Mouse (Mus musculus) liver, adult 10 weeks (tissue): ENCODE data around the gene Rhobtb1. TPM values are rescaled to one million over a fixed set of nuclear protein-coding genes. Genes with fewer than 3 reads are reported as not detected.

ENCODE experiments used
- polyA plus RNA-seq: library from polyadenylated mRNA; stranded (reverse); fragments of 350-450 nt; fragmentation: Illumina TruSeq; extraction: RNeasy Lipid Tissue Mini Kit (QIAGEN cat#74804); gene quantifications from one replicate; pipeline ENCODE4 v1.2.3, GENCODE M21; 2014; ENCODE audit warnings: low read depth, low replicate concordance

The Rhobtb1 gene
- polyA plus RNA-seq, result 19.1 TPM

GRCm38 (mm10) chr10:69151045-69151444, at the start of gene Rhobtb1:
Gene Rhobtb1, plus strand, starts transcription at chr10:69151434.

DNA sequence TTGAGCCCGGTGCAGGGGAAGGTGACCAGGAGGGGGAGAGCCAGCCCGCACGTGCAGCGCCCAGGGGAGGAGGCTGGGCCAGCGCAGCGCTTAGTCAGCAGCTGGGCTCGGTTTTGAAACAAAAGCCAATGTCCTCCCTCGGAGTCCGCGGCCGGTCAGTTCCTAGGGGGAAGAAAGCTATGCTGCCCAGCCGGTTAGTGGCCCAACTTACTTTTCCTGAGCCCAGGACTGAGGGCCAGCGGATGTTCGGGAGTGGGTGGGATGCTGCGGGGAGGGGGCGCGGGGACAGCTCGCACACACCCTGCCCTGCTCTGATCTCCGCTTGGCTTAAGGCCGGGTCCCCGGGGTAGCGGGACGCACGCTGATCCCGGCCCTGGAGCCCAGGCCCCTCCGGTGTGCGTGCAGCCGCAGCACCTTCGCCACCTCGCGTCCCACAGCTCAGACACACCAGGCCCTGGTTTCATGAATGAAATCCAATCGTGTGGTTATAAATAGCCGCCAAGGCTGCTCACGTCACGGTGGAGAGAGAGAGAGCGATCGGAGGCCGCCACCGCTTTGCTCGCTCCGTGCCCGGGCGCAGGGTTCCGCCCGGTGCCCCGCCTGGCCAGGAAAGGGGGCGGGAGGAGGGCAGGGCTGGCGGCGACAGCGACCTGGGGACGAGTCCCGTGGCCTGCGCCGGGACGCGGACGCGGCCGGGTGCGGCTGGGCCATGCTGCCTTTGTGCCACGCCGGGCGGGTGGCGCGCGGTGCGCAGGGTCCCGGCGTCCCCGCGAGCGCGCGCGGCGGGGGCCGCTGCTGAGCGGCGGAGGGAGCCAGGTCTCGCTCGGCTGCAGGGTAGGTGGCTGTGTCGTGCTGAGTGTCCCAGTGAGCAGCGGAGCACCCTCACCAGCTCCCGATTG, 61.6 kb downstream of the Rhobtb1 start, which contains the start of gene A930033H14Rik:
Gene A930033H14Rik, minus strand, starts transcription at position 557 of the 899 bp plus-strand sequence.

Other genes with a start within 250 kb of the Rhobtb1 start
- 1.1 TPM for gene A930033H14Rik, start 61.7 kb downstream of the Rhobtb1 start, polyA plus RNA-seq
- 2.3 TPM for gene Cdk1, start 201.5 kb downstream of the Rhobtb1 start, polyA plus RNA-seq
- 9.9 TPM for gene Ank3, start 247.3 kb downstream of the Rhobtb1 start, polyA plus RNA-seq